Mouse (Mus musculus): ENCODE measurements around the gene Slc38a2. TPM values are rescaled to one million over a fixed set of nuclear protein-coding genes. Genes with fewer than 3 reads are reported as not detected.

Gene Slc38a2
- 100 to 1,000 TPM; 132 to 148 (median 137) TPM for total RNA-seq (2022)

DNA sequence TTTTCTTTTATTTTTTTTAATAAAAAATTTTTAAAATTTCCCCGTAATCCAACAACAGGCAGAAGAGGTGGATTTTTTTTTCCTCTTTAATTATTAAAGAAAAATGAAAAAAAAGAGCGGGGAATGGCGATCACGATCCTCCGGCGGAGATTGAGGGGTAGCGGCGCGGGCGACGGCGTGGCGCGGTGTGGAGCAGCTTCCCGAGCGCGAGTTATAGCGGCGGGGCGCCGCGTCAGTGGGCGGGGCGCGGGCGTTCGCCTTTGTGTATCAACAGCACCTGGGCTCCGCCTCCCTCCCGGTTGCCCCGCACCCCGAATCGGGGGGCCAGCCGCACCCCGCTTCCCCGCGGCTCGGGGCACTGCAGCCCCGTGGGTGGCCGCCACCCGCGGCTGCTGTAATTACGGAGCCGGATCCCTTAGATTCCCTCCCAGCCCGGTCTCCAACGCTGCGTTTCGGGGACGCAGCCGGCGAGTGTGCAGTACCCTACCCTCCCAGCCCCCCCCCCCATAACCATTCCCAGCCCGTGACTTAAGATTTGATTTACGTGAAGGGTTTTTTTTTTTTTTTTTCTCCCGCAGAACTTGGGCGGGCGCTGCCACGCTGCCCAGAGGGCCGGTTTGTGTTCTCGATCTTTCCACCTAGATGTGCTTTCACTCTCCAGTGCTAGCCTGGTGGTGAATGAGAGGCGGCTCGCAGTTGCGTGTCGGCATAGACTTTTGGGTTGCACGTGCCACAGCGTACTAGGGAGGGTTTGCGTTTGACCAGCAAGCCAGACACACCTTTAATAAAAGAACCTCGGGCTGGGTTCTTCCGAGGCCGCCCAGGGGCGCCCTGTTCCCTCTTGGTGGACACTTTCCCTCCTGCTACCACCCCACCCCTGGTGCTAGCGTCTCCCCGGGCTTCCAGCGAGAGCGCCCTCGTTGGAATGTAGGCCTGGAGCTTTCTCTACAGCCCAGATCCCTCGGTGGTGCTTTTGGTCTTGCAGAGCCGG, at the start of gene Slc38a2:
Gene Slc38a2, minus strand, starts transcription at position 210 of the 991 bp plus-strand sequence.
- peak; percentile 89 for DNase-seq

- DNase-seq: no peak
These were observed 49.6 kb upstream of the Slc38a2 start for GRCm38 (mm10) chr15:96749101-96749500.

DNA sequence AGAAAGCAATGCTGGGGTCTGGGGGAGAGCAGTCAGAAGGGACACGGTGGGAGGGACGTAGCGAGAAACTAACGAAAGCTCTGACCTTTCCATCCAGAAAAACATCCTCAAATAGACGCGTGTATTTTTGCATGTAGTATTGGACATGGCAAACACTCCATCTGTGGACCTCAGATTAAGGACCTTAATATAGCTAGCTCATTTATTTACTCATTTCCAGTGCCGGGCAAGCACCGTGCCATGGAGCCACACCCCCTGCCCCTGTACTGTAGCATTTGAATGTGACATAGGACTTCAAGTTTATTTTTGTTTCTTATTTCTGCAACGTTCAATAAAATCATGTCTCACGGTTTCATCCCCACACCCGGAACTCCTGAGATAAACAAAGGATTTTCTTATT, 48.0 kb upstream of the Slc38a2 start:
- no peak for DNase-seq

DNA sequence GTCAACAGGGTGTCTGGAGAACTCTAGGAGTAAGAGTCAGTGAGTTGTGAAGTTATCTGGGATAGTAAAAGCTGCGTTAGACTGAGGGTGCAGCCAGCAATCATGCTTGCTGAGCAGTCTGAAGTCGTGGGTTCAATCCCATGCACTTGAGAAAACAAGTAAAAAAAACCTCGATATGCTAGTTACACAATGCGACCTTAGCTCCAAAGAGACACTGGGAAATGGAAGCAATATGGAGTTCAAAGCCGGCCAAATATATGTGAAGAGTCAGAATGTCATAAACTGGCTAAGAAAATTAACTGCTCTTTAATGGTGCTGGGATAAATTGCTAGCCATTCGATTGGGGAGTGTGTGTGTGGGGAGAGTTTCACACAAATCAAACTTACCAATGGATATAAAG, 47.5 kb upstream of the Slc38a2 start:
- no peak for DNase-seq

DNA sequence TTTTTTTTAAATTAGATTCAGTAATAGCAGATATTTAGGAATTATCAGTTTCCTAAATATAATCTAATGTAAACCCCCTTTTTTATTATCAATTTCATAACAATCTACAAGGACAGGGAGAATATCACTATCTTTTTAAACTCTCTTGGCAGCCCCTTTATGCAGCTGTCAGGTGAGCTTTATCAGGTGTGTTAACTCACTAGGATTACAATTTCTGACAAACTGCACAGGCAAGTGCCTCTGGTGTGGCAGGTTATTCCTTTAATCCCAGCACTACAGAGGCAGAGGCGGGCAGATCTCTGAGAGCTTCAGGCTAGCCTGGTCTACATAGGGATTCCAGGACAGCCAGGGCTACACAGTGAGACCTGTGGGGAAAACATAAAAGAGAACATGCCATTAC, 45.8 kb upstream of the Slc38a2 start:
- DNase-seq: no peak

GRCm38 (mm10) chr15:96744882-96745296, 45.4 kb upstream of the Slc38a2 start:
- DNase-seq: no peak

DNA sequence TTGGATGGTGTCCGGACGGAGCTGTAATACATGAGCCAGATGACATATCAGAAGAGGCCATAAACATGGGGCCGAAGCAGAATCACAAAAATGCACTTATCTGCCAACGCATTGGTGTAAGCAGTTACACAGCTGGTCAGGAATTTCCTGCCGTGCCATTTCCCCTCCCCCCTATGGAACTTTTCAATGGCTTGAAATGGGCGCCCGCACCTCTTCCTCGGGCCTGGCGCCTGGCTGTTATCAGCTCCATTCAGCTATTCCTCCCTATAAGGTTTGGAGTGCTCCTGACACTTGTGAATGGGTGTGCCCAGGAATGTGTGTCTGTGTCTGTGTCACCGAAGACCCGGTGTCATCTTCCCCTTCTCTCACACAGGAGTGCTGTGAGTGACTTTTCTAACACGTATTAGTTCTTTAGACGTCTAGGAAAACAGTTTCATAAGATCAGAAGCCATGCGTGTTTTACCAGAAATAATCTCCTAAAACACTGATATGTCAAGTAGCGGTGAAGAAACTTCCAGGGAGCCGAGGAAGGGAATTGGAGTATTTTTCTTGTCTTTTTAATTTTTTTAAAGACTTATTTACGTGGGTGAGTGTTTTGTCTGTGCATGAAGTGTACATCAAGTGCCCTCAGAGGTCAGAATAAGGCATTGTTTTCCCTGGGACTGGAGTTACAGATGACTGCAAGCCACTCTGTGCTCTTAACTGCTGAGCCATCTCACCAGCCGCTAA, 44.8 kb upstream of the Slc38a2 start:
- DNase-seq: no peak

DNA sequence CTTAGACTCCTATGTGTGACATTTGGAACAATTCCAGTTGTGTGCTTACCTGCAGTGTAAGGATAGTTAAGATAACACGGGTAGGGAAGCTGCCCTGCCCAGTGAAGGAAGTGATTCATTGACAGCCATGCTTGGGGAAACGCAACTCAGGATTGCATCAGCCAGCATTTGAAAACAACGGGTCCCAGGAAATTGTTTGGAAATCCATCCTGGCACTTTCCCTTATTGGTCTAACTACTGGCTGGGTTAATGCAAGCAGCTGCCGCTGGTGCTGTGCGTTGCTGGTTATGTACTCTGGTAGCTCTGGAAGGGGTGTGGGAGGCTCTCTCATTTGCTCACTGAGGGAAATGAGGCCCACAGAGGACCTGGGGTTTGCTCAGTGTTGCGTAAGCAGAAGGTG, 43.7 kb upstream of the Slc38a2 start:
- DNase-seq: no peak

DNA sequence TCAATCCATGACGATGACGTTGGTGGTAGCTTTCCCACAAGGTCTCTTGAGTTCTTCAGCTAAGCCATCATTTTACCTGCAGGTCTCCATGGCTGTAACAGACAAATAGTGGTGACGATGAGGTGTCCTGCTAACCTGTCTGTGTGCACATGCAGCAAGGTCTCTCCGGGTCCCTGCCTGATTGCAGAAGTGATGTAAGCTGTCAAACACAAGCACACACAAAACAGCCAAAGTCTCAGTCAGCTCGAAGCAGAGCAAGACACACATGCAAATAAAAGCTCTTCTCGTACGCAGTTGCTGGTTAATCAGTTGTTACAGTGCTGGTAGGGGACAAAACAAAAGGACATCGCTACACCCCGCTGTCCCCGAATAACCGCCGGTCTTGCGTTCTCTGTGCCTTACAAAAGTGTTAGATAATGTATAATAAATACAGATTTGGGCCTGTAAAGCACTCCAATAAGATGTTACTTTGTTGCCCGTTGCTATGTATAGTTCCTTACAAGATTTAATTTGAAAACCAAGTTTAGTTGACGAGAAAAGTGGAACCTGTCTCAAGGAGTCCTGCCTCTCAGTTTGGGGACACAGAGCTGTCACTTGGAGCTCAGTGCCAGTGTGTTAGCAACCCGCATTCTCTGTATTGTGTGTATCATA, 43.2 kb upstream of the Slc38a2 start:
- DNase-seq: no peak

DNA sequence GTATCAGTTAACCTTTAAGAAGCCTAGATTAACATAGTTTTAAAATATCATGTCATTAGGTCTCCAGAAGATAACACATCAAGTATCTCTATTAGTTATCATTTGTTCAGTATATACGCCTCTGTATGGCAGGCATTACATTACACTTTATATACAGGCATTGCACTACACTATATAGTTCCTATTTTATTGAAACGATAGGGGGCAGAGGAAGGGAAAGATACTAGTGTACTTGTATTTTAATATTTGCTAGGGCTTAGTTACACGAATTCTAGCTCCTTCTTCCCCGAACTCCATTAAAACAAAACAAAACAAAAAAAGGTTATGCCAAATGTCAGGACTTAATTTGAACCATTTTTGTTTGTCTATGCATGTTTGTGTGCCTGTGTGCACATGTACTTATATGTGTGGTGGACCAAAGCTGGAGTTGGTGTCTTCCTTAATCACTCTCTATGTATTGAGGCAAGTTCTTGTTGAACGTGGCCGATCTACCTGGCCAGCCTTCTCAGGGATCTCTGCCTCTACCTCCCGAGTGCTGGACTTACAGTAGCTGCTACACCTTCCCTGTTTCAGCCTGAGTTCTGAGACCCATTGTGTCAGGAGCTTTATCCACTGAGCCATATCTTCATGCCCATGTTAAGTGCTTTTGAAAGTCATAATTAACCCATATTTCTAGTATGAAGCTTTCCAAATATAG, 41.5 kb upstream of the Slc38a2 start:
- DNase-seq: no peak

DNA sequence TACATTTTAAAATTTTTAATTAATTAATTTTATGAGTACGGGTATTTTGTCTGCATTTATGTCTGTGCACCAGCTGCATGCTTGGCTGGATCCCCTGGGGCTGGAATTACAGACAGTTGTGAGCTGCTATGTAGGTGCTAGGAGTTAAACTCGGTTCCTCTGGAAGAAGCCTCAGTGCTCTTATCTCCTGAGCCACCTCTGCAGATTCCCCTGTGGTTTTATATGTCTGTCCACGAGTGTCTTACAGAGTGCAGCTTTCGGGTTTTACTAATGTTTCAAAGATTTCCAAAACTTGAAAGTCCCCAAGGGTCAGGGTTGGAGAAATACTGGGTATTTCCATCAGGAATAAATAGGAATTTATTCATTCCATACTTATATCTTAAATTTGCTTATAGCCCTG, 40.6 kb upstream of the Slc38a2 start:
- no peak for DNase-seq

GRCm38 (mm10) chr15:96736663-96737385, 37.3 kb upstream of the Slc38a2 start:
- DNase-seq: no peak

GRCm38 (mm10) chr15:96735562-96736160, 36.1 kb upstream of the Slc38a2 start:
- DNase-seq: no peak

GRCm38 (mm10) chr15:96734423-96734822, 34.9 kb upstream of the Slc38a2 start:
- no peak for DNase-seq

DNA sequence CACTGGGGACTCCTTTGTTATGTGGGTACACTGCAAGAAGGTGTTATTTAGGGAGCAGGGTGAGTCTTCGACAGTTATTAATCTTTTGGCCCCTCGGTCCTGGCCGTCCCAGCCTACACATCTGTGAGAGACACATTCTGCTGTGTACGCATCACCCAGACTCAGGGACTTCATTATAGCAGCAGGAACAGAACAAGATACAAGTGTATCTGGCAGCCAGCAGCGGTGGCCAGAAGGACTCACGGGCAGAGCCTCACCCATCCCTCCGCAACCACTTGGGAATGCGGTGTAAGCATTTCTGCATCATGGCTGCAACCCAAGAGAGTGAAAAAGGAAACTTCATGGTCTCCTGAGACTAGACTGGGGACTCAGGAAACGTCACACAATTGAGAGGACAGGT, 30.9 kb upstream of the Slc38a2 start:
- DNase-seq: no peak

- no peak for DNase-seq
These were observed 30.3 kb upstream of the Slc38a2 start for GRCm38 (mm10) chr15:96729785-96730184.

DNA sequence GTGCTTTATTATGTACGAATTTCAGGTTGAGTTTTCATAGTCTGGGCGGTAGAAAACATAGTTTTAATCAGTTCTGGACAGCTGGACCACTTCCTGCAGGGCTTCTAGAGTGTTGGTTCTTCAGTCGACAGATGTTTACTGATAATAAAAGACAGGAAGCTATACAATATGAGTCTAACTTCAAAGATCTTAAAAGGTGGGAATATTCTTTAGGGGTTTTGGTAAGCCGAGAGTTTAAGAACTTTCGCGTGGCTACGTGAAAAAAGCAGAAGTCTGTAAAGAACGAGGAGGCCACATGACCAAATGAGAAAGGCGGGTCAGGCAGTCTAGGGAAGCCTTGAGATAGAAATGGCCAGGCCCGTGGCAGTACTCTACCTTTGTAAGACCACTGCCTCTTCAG, 29.5 kb upstream of the Slc38a2 start:
- DNase-seq: no peak

DNA sequence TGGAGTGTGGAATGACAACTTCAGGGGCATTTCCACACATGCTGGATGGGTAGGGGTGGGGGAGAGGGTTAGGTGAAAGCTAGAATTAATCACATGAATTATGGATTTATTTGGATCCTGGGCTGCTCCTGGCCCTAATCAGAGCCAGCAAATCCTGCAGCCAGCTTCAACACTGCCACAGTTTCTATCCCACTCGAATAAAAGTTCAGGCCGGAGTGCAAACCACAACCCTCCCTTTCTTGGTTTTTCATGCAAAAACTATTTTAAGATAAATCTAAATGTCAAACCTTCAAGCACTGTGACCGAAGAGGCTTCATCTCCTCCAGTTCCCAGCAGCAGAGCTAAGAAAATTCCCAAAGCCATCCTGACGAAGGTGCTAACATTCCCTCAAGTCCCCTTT, 28.8 kb upstream of the Slc38a2 start:
- DNase-seq: no peak

DNA sequence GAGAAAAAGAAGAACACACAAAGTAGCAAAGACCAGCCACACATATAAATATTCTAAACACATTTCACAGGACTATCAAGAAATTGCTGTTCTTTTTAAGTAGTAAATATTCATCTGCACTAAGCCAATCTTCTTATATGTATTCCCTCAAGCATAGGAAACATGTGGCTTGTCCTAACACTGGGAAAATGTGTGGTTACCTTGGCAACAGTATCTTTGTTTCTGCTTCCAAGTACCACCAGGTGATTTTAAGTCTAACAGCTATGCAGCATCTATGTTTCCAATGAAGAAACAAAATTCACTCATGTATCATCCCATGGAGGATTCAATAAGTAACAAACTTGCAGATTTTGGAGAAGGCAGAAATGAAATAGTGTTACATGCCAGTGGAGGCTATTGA, 25.0 kb upstream of the Slc38a2 start:
- DNase-seq: no peak

GRCm38 (mm10) chr15:96722228-96722627, 22.7 kb upstream of the Slc38a2 start:
- DNase-seq: no peak

DNA sequence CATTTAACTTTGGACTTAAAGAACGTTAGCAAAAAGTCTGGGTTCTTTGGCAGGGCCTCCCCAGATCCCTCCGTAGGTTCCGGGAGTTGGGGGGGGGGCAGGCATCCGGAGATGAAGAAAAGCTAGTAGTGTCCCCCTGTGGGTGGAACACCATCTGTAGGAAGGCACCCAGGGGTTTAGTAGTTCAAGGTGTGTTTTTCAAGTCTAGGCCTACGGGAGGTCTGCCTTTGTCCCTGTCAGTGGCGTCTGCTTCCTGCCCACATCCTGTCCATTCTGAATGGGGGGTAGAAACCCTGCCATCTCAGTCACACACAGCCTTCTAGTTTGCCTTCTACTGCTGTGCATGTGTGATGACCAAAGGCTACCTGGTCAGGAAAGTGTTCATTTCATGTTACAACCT, 20.6 kb upstream of the Slc38a2 start:
- DNase-seq: no peak

Measured in adrenal gland, adult 8-10 months (tissue).